Mouse (Mus musculus) hematopoietic stem cell, adult 5-6 weeks (primary cell): ENCODE measurements around the gene Cercam. TPM values are rescaled to one million over a fixed set of nuclear protein-coding genes. Genes with fewer than 3 reads are reported as not detected.
A peak's percentile ranks its signal among the peaks of the same experiment; 100 is the strongest.

Experiments used
- ATAC-seq, 2 experiments: fragments of 125-278 bp in 1 of 2; replicated peaks in 1 of 2; 2 replicates each; pipeline ENCODE4 v1.8.0; 2016 to 2017; ENCODE audit warnings: inconsistent platforms in 2 of 2, mild to moderate bottlenecking in 2 of 2, moderate number of reproducible peaks in 2 of 2, low read depth in 1 of 2, moderate TSS enrichment in 1 of 2; ENCODE audit not compliant: low FRiP score in 2 of 2, poor library complexity in 2 of 2, severe bottlenecking in 2 of 2, insufficient read depth in 1 of 2, low TSS enrichment in 1 of 2
- total RNA-seq: library from RNA; stranded (forward); fragments of 172-1452, 232-1000 nt; gene quantifications from 2 replicates; pipeline ENCODE4 v1.2.3, GENCODE M21; 2017

Gene Cercam
- total RNA-seq, 1 experiment from 2014 or later: 7.7 TPM

DNA sequence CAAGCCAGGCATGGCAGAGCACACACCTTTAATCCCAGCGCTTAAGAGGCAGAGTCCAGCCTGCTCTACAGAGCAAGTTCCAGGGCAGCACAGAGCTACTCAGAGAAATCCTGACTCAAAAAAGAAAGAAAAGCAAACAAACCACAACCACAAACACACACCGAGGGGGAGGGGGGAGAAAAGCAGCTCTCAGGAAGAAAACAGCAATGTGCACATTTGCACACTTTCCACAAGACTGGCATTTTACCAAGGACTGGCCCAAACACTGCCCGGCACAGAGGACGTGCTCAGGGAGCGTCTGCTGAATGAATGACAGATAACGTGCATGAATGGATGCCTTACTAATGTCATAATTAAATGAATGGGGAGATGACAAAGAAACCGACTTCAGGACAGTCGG, 19.9 kb upstream of the Cercam start:
- no peak for ATAC-seq

- ATAC-seq: no peak
These were observed 19.0 kb upstream of the Cercam start for GRCm38 (mm10) chr2:29849841-29850480.

GRCm38 (mm10) chr2:29852957-29853485, 15.9 kb upstream of the Cercam start:
- ATAC-seq: no peak

DNA sequence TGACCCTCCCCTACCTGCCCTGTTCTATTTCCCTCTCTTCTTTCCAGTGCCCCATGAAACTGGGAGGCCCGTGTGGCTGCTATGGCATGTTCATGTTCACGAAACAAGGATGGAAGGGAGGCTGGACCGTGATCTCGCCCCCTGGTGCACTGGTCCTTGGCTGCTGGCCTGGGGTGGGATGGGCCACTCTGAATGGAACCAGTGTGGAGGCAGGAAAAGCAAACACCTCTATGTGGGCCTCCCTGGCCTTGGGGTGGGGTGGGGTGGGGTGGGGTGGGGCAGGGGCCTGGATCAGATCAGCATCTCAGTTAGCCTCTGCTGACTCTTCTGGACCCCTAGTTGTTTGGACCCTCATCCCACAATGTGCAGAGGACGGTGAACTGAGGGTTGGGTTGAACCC, 15.2 kb upstream of the Cercam start:
- ATAC-seq: no peak

GRCm38 (mm10) chr2:29855585-29856210, 13.3 kb upstream of the Cercam start:
- no peak for ATAC-seq

- ATAC-seq: no peak
These were observed 12.3 kb upstream of the Cercam start for GRCm38 (mm10) chr2:29856451-29857260.

GRCm38 (mm10) chr2:29857341-29857740, 11.6 kb upstream of the Cercam start:
- no peak for ATAC-seq

GRCm38 (mm10) chr2:29857967-29858366, 11.0 kb upstream of the Cercam start:
- ATAC-seq: no peak

GRCm38 (mm10) chr2:29858748-29859473, 10.1 kb upstream of the Cercam start:
- ATAC-seq: peak; percentile 20 to 74; a peak in 3 of 4 replicates

DNA sequence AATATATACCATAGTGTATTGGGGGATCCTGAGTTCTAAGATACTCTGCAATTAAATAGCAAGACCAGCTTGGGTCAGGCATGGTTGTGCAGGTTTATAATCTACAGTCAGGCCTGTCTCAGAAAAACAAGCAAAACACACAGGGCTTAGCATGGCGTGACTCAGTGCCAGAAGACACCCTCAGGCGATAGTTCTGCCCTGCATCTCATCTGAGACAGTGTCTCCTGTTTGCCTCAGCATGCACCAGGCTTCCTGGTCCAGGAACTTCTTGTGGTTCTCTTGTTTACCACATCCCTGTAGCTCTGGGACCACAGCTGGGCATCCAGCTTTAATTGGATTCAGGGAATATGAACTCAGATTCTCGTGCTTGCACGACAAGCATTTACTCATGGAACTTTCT, 3.8 kb upstream of the Cercam start:
- no peak for ATAC-seq

DNA sequence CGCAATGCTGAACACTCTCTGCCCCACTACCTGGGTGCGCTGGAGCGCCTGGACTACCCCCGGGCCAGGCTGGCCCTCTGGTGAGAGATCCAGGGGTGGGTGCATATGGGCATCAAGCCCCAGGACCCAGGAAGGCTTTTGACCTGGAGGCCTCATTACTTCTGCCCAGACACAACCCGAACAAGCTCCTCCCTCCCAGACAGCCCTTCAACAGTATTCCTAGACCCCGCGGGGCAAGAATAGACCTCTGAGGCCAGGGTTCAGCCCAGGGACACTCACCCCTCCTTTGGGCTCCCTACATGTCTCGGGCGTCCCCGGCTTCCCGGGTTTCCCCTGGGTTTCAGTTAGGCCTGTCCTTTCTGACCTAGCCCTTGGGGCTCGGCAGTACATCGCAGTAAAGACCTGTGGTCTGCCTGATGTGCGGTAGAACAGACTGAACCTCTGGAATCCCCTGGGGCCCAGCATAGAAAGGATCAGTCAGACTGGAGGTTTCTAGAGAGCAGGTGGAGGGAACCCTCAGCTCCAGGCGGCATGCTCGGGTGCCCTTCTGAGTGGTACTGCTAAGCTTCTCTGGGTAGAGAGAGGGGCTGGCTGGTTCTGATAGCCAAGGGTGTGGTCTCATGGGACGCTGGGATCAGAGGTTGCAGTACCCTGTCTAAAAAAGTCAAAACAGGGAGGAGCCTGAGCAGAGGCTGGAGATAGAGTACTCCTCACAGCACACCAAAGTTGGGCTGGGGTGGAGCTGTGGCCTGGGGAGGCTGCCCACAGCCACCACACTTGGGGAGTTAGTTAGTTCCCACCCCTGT, 885 bp downstream of the Cercam start:
- peak; percentile 68 to 71 for ATAC-seq

- ATAC-seq: no peak
These were observed 3.8 kb downstream of the Cercam start for GRCm38 (mm10) chr2:29872581-29873295.

DNA sequence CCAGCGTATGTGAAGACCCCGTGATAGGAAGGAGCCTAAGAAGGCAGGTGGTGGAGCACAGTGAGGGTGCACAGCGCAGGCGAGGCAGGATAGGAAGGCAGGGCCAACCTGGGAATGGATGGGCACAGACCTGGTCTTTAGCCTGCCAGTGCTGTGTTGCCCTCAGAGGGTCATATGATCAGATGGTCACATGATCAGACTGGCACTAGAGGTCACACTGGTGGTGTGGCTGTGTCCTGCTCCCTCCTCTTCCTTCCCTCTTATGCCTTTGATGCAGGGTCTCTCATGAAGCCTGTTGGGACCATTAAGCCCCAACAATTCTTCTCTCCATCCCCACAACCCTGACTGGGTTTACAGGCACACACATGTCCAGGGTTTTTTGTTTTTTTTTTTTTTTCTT, 4.8 kb downstream of the Cercam start:
- ATAC-seq: no peak

DNA sequence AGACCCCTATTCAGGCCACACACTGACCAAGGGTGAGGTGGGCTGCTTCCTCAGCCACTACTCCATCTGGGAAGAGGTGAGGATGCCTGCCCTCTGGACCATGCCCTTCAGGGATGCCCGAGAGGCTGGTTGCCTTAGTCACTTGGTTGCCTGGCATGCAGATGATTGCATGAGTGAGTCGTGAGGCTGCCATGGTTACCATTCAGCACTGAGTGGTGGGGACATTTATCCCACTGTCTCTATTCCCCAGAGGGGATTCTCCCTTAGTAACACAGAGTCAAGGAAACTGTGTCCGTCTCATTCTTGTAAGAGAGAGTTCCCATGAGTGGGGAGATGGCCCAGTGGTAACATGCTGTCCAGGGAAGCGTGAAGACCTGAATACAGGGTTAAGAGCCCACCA, 9.1 kb downstream of the Cercam start:
- no peak for ATAC-seq

GRCm38 (mm10) chr2:29879191-29879590, 10.2 kb downstream of the Cercam start:
- ATAC-seq: no peak
